Mouse (Mus musculus) ES-Bruce4 (cell line): ENCODE results near the gene Caly.

ENCODE experiments used
- CTCF ChIP-seq: IDR thresholded peaks from one replicate; pipeline ENCODE4 v1.8.1; 2011; ENCODE audit warnings: low read depth, low read length
- POLR2A ChIP-seq: IDR thresholded peaks from one replicate; pipeline ENCODE4 v1.8.1; 2011; ENCODE audit warnings: low read length; ENCODE audit not compliant: insufficient read depth

GRCm38 (mm10) chr7:140092924-140093528, 10.7 kb upstream of the Caly start, which contains the start of gene Prap1:
- TF ChIP-seq POLR2A (no peak), CTCF (no peak)
